ENCODE assay signal across 8 mouse cellular contexts in genomic region chr15:89128382-89129350, GRCm38 (mm10). TPM values are rescaled to one million over a fixed set of nuclear protein-coding genes. Genes with fewer than 3 reads are reported as not detected.
DNase-seq lines count a peak whose midpoint lies in the region; ATAC-seq and TF ChIP-seq lines count a peak whose summit lies in the region.

Hdac10 (minus strand) TSS chr15:89128700.

- H3K27ac ChIP-seq in forebrain, embryonic 12.5 days = peak within 1 kb of the TSS; percentile 83
- peak within 1 kb of the TSS; percentile 84 for H3K27ac ChIP-seq in heart, embryonic 16.5 days (ENCODE audit: low read length)
- peak within 1 kb of the TSS; percentile 75 for H3K27ac ChIP-seq in liver, embryonic 14.5 days
- H3K27ac ChIP-seq in stomach, embryonic 15.5 days = peak within 1 kb of the TSS; percentile 72

- TF ChIP-seq EP300 in liver, embryonic 14.5 days (IDR thresholded peaks at IDR 0.05; ENCODE audit: low read depth) = no peak

- ATAC-seq in forebrain, embryonic 12.5 days (ENCODE audit: low FRiP score) = peak; percentile 87
- ATAC-seq in heart, embryonic 16.5 days (replicated peaks; ENCODE audit: extremely low read depth, insufficient read depth, low FRiP score) = peak; percentile 86
- peak; percentile 89 for ATAC-seq in liver, embryonic 14.5 days (ENCODE audit: insufficient read depth)
- peak; percentile 82 for ATAC-seq in stomach, embryonic 15.5 days (ENCODE audit: insufficient read depth, low FRiP score, low read depth)

- H3K9ac ChIP-seq in forebrain, embryonic 12.5 days = peak within 1 kb of the TSS; percentile 69
- peak within 1 kb of the TSS; percentile 80 for H3K9ac ChIP-seq in heart, embryonic 16.5 days (ENCODE audit: low read length)
- peak within 1 kb of the TSS; percentile 91 for H3K9ac ChIP-seq in liver, embryonic 14.5 days (replicated peaks)
- H3K9ac ChIP-seq in stomach, embryonic 15.5 days = peak within 1 kb of the TSS; percentile 36; the same call in 1 of the 2 replicates

- peaks cover 7% of the 10 kb centered on the region for H3K36me3 ChIP-seq in E14TG2a.4 (ENCODE audit: insufficient read depth, low read length)
- peaks cover 19% of the 10 kb centered on the region; the same call in 1 of the 2 replicates for H3K36me3 ChIP-seq in forebrain, embryonic 12.5 days (replicated peaks)
- H3K36me3 ChIP-seq in heart, embryonic 16.5 days (ENCODE audit: control insufficient read depth, insufficient read depth) = peaks cover 3% of the 10 kb centered on the region; the same call in 1 of the 2 replicates
- H3K36me3 ChIP-seq in liver, embryonic 14.5 days (replicated peaks; ENCODE audit: control insufficient read depth, insufficient read depth, low read depth) = no peaks in the 10 kb centered on the region
- peaks cover 4% of the 10 kb centered on the region; the same call in 1 of the 2 replicates for H3K36me3 ChIP-seq in stomach, embryonic 15.5 days

- H3K4me3 ChIP-seq in E14TG2a.4 (replicated peaks; ENCODE audit: low read length) = peak within 1 kb of the TSS; percentile 81
- peak within 1 kb of the TSS; percentile 57 for H3K4me3 ChIP-seq in forebrain, embryonic 12.5 days (replicated peaks)
- H3K4me3 ChIP-seq in heart, embryonic 16.5 days (ENCODE audit: low read length) = peak within 1 kb of the TSS; percentile 74
- H3K4me3 ChIP-seq in liver, embryonic 14.5 days (ENCODE audit: insufficient read depth in 1 of 2, low read depth in 2 of 2, low read length in 2 of 2) = peak within 1 kb of the TSS; percentile 82 to 93
- H3K4me3 ChIP-seq in stomach, embryonic 15.5 days (replicated peaks) = peak within 1 kb of the TSS; percentile 52

- peak within 1 kb of the TSS; percentile 71 for H3K4me2 ChIP-seq in forebrain, embryonic 12.5 days
- H3K4me2 ChIP-seq in heart, embryonic 16.5 days (ENCODE audit: low read depth, low read length) = peak within 1 kb of the TSS; percentile 89
- peak within 1 kb of the TSS; percentile 88 for H3K4me2 ChIP-seq in liver, embryonic 14.5 days (ENCODE audit: low read depth)
- peak within 1 kb of the TSS; percentile 92 for H3K4me2 ChIP-seq in stomach, embryonic 15.5 days

- TF ChIP-seq CTCF in E14TG2a.4 (conservative IDR thresholded peaks at IDR 0.05; ENCODE audit: low read length) = peak; percentile 87
- peak; percentile 99 for TF ChIP-seq CTCF in liver, embryonic 14.5 days (IDR thresholded peaks at IDR 0.05; ENCODE audit: low read depth)

- peaks cover 31% of the 10 kb centered on the region for H3K4me1 ChIP-seq in E14TG2a.4 (replicated peaks; ENCODE audit: low read depth, low read length)
- peaks cover 20% of the 10 kb centered on the region for H3K4me1 ChIP-seq in forebrain, embryonic 12.5 days
- H3K4me1 ChIP-seq in heart, embryonic 16.5 days (ENCODE audit: control insufficient read depth, insufficient read depth, low read length) = peaks cover 14% of the 10 kb centered on the region
- H3K4me1 ChIP-seq in liver, embryonic 14.5 days (replicated peaks; ENCODE audit: control insufficient read depth in 2 of 2, insufficient read depth in 2 of 2, low read length in 1 of 2) = peaks cover 7 to 10% of the 10 kb centered on the region in 2 experiments
- peaks cover 20% of the 10 kb centered on the region for H3K4me1 ChIP-seq in stomach, embryonic 15.5 days

- no peaks in the 10 kb centered on the region for H3K9me3 ChIP-seq in E14TG2a.4 (ENCODE audit: low read length)
- H3K9me3 ChIP-seq in forebrain, embryonic 12.5 days = no peaks in the 10 kb centered on the region
- no peaks in the 10 kb centered on the region for H3K9me3 ChIP-seq in heart, embryonic 16.5 days (replicated peaks; ENCODE audit: control insufficient read depth, low read length)
- H3K9me3 ChIP-seq in liver, embryonic 14.5 days (ENCODE audit: control insufficient read depth, low read length) = no peaks in the 10 kb centered on the region
- H3K9me3 ChIP-seq in stomach, embryonic 15.5 days = no peaks in the 10 kb centered on the region

- WGBS in forebrain, embryonic 12.5 days = 2% methylated on average over 36 of the region's 36 CpGs
- WGBS in heart, embryonic 16.5 days = 2% methylated on average over 36 of the region's 36 CpGs
- WGBS in liver, embryonic 14.5 days (ENCODE audit: insufficient replicate concordance) = 3% methylated on average over 36 of the region's 36 CpGs
- WGBS in stomach, embryonic 15.5 days = 2% methylated on average over 36 of the region's 36 CpGs

- peak; percentile 81 for DNase-seq in c-Kit-positive CD71-positive TER-119-positive erythroid progenitor cells, embryonic 14.5 days (ENCODE audit: low spot score)
- peak; percentile 88 to 93 for DNase-seq in kidney, postnatal 36 days
- peak; percentile 62 to 74 (median 65) for DNase-seq in liver, embryonic 14.5 days (ENCODE audit: low read depth in 3 of 3, low spot score in 3 of 3)
- DNase-seq in neural tube, embryonic 10.5 days (ENCODE audit: extremely low spot score, low spot score) = peak; percentile 88

- H3K27me3 ChIP-seq in E14TG2a.4 (ENCODE audit: insufficient read depth, low read length) = peaks cover 8% of the 10 kb centered on the region; the same call in 1 of the 2 replicates
- H3K27me3 ChIP-seq in forebrain, embryonic 12.5 days = no peaks in the 10 kb centered on the region
- no peaks in the 10 kb centered on the region for H3K27me3 ChIP-seq in heart, embryonic 16.5 days (ENCODE audit: control insufficient read depth, insufficient read depth, low read length)
- no peaks in the 10 kb centered on the region for H3K27me3 ChIP-seq in liver, embryonic 14.5 days (ENCODE audit: control insufficient read depth, insufficient read depth, low read length)
- no peaks in the 10 kb centered on the region for H3K27me3 ChIP-seq in stomach, embryonic 15.5 days (replicated peaks)

RNA-seq across cellular contexts. Expression of gene Hdac10, which starts in this region (rescaled TPM):
- 20.5 TPM in 2 replicates for polyA plus RNA-seq in forebrain, embryonic 12.5 days (2016; fragmentation: Nextera tagmentation; extraction: Ambion mirVana)
- polyA plus RNA-seq in heart, embryonic 16.5 days (2015; fragmentation: Nextera tagmentation; extraction: Ambion mirVana) = 16.4 and 19.7 TPM in 2 replicates
- polyA plus RNA-seq in liver, embryonic 14.5 days (2012; rRNA removed) = 8.1 and 8.5 TPM in 2 replicates
- polyA plus RNA-seq in liver, embryonic 14.5 days (2014; fragmentation: Nextera tagmentation; extraction: Ambion mirVana) = 5.3 and 6.3 TPM in 2 replicates
- polyA plus RNA-seq in stomach, embryonic 15.5 days (2015; fragmentation: Nextera tagmentation; extraction: Ambion mirVana) = 20.9 and 23.3 TPM in 2 replicates

Comparison
In these comparisons a context has a peak if more than half of its experiments do, and no peak if none do; other contexts are left out.
1. Peak in every context shown above with its lines: DNase-seq, ATAC-seq, H3K4me3 ChIP-seq and H3K27ac ChIP-seq.
2. H3K9ac ChIP-seq: peak in every context shown above with its lines; median percentile 91 in liver, embryonic 14.5 days; 80 in heart, embryonic 16.5 days; 69 in forebrain, embryonic 12.5 days; 36 in stomach, embryonic 15.5 days.